Mouse (Mus musculus) CH12.LX (cell line): ENCODE data around the gene Stat6. TPM values are rescaled to one million over a fixed set of nuclear protein-coding genes. Genes with fewer than 3 reads are reported as not detected.

Experiments used
- DNase-seq: peaks from one replicate; pipeline ENCODE4 v3.0.0-alpha.2; 2013; ENCODE audit errors: extremely low read depth
- H3K27ac ChIP-seq: 2 replicates; pipeline ENCODE4 v1.5.1; 2012; ENCODE audit warnings: low read depth, mild to moderate bottlenecking, control low read depth, moderate library complexity; ENCODE audit not compliant: insufficient read depth
- H3K27me3 ChIP-seq: replicated peaks from 2 replicates; pipeline ENCODE3; 2012; ENCODE audit warnings: inconsistent platforms
- H3K36me3 ChIP-seq, 2 experiments: replicated peaks in 1 of 2; 2 replicates each; pipeline versions ENCODE3 to v1.6.1; 2012; ENCODE audit warnings: inconsistent platforms in 1 of 2, low read length in 1 of 2, mild to moderate bottlenecking in 1 of 2, mixed read lengths in 1 of 2, moderate library complexity in 1 of 2; ENCODE audit not compliant: control insufficient read depth in 1 of 2, insufficient read depth in 1 of 2
- H3K4me1 ChIP-seq, 2 experiments: 2 replicates each; pipeline ENCODE4 v1.6.1; 2012; ENCODE audit warnings: inconsistent platforms in 1 of 2, moderate library complexity in 1 of 2; ENCODE audit not compliant: insufficient read depth in 2 of 2, control insufficient read depth in 1 of 2
- H3K4me2 ChIP-seq: 2 replicates; pipeline ENCODE4 v1.6.1; 2012; ENCODE audit warnings: low read depth, mild to moderate bottlenecking, control low read depth; ENCODE audit not compliant: poor library complexity, insufficient read depth, severe bottlenecking
- H3K4me3 ChIP-seq, 3 experiments: fragments of 150-350 bp in 1 of 3; sonication (generic) in 1 of 3; replicated peaks in 1 of 3; 2 replicates each; pipeline versions ENCODE3 to v1.5.1; 2011 to 2012; ENCODE audit warnings: low read depth in 2 of 3, low read length in 2 of 3, mild to moderate bottlenecking in 2 of 3, moderate library complexity in 2 of 3, control low read depth in 1 of 3, improper control_type of control experiment in 1 of 3, inconsistent platforms in 1 of 3, mixed read lengths in 1 of 3; ENCODE audit not compliant: poor library complexity in 1 of 3
- H3K79me2 ChIP-seq: replicated peaks from 2 replicates; pipeline ENCODE4 v1.6.1; 2012; ENCODE audit warnings: mild to moderate bottlenecking, moderate library complexity; ENCODE audit not compliant: control insufficient read depth, poor library complexity, insufficient read depth, severe bottlenecking; ENCODE audit errors: extremely low read depth
- H3K9ac ChIP-seq: 2 replicates; pipeline ENCODE4 v1.6.1; 2012; ENCODE audit warnings: low read depth, mild to moderate bottlenecking, control low read depth, moderate library complexity; ENCODE audit not compliant: insufficient read depth
- H3K9me3 ChIP-seq: replicated peaks from 2 replicates; pipeline ENCODE3; 2012; ENCODE audit warnings: low read length, inconsistent platforms, mixed read lengths
- BHLHE40 ChIP-seq: IDR thresholded peaks from 2 replicates; pipeline ENCODE4 v1.6.1; 2011; ENCODE audit warnings: mild to moderate bottlenecking, low read depth, low read length, improper control_type of control experiment
- CHD1 ChIP-seq: IDR thresholded peaks from 2 replicates; pipeline ENCODE4 v1.6.1; 2012; ENCODE audit warnings: low read depth, low read length, improper control_type of control experiment, inconsistent platforms
- CHD2 ChIP-seq: IDR thresholded peaks from 2 replicates; pipeline ENCODE4 v1.6.1; 2011; ENCODE audit warnings: low read length, improper control_type of control experiment
- CTCF ChIP-seq, 2 experiments: IDR thresholded peaks in 1 of 2; conservative IDR thresholded peaks in 1 of 2; 2 replicates each; pipeline ENCODE4 v1.5.1; 2011 to 2012; ENCODE audit warnings: low read depth in 2 of 2, low read length in 2 of 2, improper control_type of control experiment in 1 of 2, inconsistent platforms in 1 of 2, mild to moderate bottlenecking in 1 of 2, moderate library complexity in 1 of 2
- E2F4 ChIP-seq: IDR thresholded peaks from 2 replicates; pipeline ENCODE4 v1.6.1; 2011; ENCODE audit warnings: low read depth, low read length, improper control_type of control experiment; ENCODE audit not compliant: insufficient replicate concordance
- ELF1 ChIP-seq: IDR thresholded peaks from 2 replicates; pipeline ENCODE4 v1.6.1; 2014; ENCODE audit warnings: low read depth, mild to moderate bottlenecking, inconsistent platforms, low read length, improper control_type of control experiment
- EP300 ChIP-seq: IDR thresholded peaks from 2 replicates; pipeline ENCODE4 v1.6.1; 2011; ENCODE audit warnings: low read length, improper control_type of control experiment
- ETS1 ChIP-seq: conservative IDR thresholded peaks from 2 replicates; pipeline ENCODE4 v1.6.1; 2012; ENCODE audit warnings: low read depth, mild to moderate bottlenecking, inconsistent platforms, low read length, improper control_type of control experiment, moderate library complexity
- GABPA ChIP-seq: IDR thresholded peaks from 2 replicates; pipeline ENCODE4 v1.6.1; 2012; ENCODE audit warnings: low read depth, low read length, improper control_type of control experiment, inconsistent platforms; ENCODE audit not compliant: insufficient replicate concordance
- HCFC1 ChIP-seq: IDR thresholded peaks from 2 replicates; pipeline ENCODE4 v1.6.1; 2012; ENCODE audit warnings: low read depth, mild to moderate bottlenecking, inconsistent platforms, low read length, improper control_type of control experiment
- IRF4 ChIP-seq: IDR thresholded peaks from 2 replicates; pipeline ENCODE4 v1.6.1; 2014; ENCODE audit warnings: low read depth, mild to moderate bottlenecking, inconsistent platforms, low read length, improper control_type of control experiment
- JUN ChIP-seq: IDR thresholded peaks from 2 replicates; pipeline ENCODE4 v1.6.1; 2011; ENCODE audit warnings: low read depth, mild to moderate bottlenecking, low read length, improper control_type of control experiment, moderate library complexity; ENCODE audit not compliant: insufficient read depth
- JUND ChIP-seq: conservative IDR thresholded peaks from 2 replicates; pipeline ENCODE4 v1.6.1; 2011; ENCODE audit warnings: low read depth, low read length, improper control_type of control experiment
- KAT2A ChIP-seq: IDR thresholded peaks from 2 replicates; pipeline ENCODE4 v1.6.1; 2012; ENCODE audit warnings: low read length, improper control_type of control experiment, inconsistent platforms; ENCODE audit not compliant: insufficient replicate concordance
- MAFK ChIP-seq: IDR thresholded peaks from 2 replicates; pipeline ENCODE4 v1.6.1; 2011; ENCODE audit warnings: low read length, improper control_type of control experiment; ENCODE audit not compliant: insufficient replicate concordance
- MAX ChIP-seq: IDR thresholded peaks from 2 replicates; pipeline ENCODE4 v1.6.1; 2011; ENCODE audit warnings: low read length, improper control_type of control experiment
- MAZ ChIP-seq: IDR thresholded peaks from 2 replicates; pipeline ENCODE4 v1.6.1; 2012; ENCODE audit warnings: low read depth, mild to moderate bottlenecking, inconsistent platforms, low read length, improper control_type of control experiment, moderate library complexity
- MEF2A ChIP-seq: IDR thresholded peaks from 2 replicates; pipeline ENCODE4 v1.6.1; 2014; ENCODE audit warnings: low read depth, mild to moderate bottlenecking, inconsistent platforms, low read length, improper control_type of control experiment, borderline replicate concordance
- MXI1 ChIP-seq: IDR thresholded peaks from 2 replicates; pipeline ENCODE4 v1.6.1; 2011; ENCODE audit warnings: mild to moderate bottlenecking, low read depth, low read length, improper control_type of control experiment
- MYC ChIP-seq: IDR thresholded peaks from 2 replicates; pipeline ENCODE4 v1.6.1; 2011; ENCODE audit warnings: low read depth, mild to moderate bottlenecking, improper control_type of control experiment, low read length
- NELFE ChIP-seq: IDR thresholded peaks from 2 replicates; pipeline ENCODE4 v1.6.1; 2011; ENCODE audit warnings: low read depth, low read length, improper control_type of control experiment
- NRF1 ChIP-seq: IDR thresholded peaks from 2 replicates; pipeline ENCODE4 v1.6.1; 2014; ENCODE audit warnings: low read depth, mild to moderate bottlenecking, inconsistent platforms, low read length, improper control_type of control experiment, moderate library complexity
- PAX5 ChIP-seq: IDR thresholded peaks from 2 replicates; pipeline ENCODE4 v1.6.1; 2012; ENCODE audit warnings: low read length, inconsistent platforms, mixed read lengths
- POLR2A ChIP-seq: IDR thresholded peaks from 2 replicates; pipeline ENCODE4 v1.6.1; 2011; ENCODE audit warnings: low read depth, mild to moderate bottlenecking, improper control_type of control experiment, low read length
- POLR2AphosphoS2 ChIP-seq: IDR thresholded peaks from 2 replicates; pipeline ENCODE4 v1.6.1; 2011; ENCODE audit warnings: low read depth, low read length, improper control_type of control experiment
- RAD21 ChIP-seq: IDR thresholded peaks from 2 replicates; pipeline ENCODE4 v1.6.1; 2011; ENCODE audit warnings: low read depth, mild to moderate bottlenecking, low read length, improper control_type of control experiment, moderate library complexity
- RCOR1 ChIP-seq: conservative IDR thresholded peaks from 2 replicates; pipeline ENCODE4 v1.6.1; 2012; ENCODE audit warnings: low read depth, mild to moderate bottlenecking, inconsistent platforms, low read length, improper control_type of control experiment
- SIN3A ChIP-seq: IDR thresholded peaks from 2 replicates; pipeline ENCODE4 v1.6.1; 2012; ENCODE audit warnings: low read length, improper control_type of control experiment, inconsistent platforms
- SMC3 ChIP-seq: IDR thresholded peaks from 2 replicates; pipeline ENCODE4 v1.6.1; 2011; ENCODE audit warnings: low read depth, low read length, improper control_type of control experiment
- TBP ChIP-seq: conservative IDR thresholded peaks from 2 replicates; pipeline ENCODE4 v1.6.1; 2011; ENCODE audit warnings: low read depth, low read length, improper control_type of control experiment
- TCF12 ChIP-seq: IDR thresholded peaks from 2 replicates; pipeline ENCODE4 v1.6.1; 2014; ENCODE audit warnings: low read depth, mild to moderate bottlenecking, inconsistent platforms, low read length, improper control_type of control experiment
- UBTF ChIP-seq: IDR thresholded peaks from 2 replicates; pipeline ENCODE4 v1.6.1; 2012; ENCODE audit warnings: low read depth, mild to moderate bottlenecking, inconsistent platforms, low read length, improper control_type of control experiment, moderate library complexity
- USF1 ChIP-seq: IDR thresholded peaks from 2 replicates; pipeline ENCODE4 v1.6.1; 2014; ENCODE audit warnings: low read depth, mild to moderate bottlenecking, inconsistent platforms, low read length, improper control_type of control experiment
- USF2 ChIP-seq: conservative IDR thresholded peaks from 2 replicates; pipeline ENCODE4 v1.6.1; 2011; ENCODE audit warnings: low read depth, low read length, improper control_type of control experiment
- ZC3H11A ChIP-seq: IDR thresholded peaks from 2 replicates; pipeline ENCODE4 v1.6.1; 2012; ENCODE audit warnings: low read depth, mild to moderate bottlenecking, inconsistent platforms, low read length, improper control_type of control experiment
- ZKSCAN1 ChIP-seq: IDR thresholded peaks from 2 replicates; pipeline ENCODE4 v1.6.1; 2012; ENCODE audit warnings: low read depth, inconsistent platforms, low read length, improper control_type of control experiment, borderline replicate concordance
- ZMIZ1 ChIP-seq: IDR thresholded peaks from 2 replicates; pipeline ENCODE4 v1.6.1; 2012; ENCODE audit warnings: low read depth, mild to moderate bottlenecking, inconsistent platforms, low read length, improper control_type of control experiment
- ZNF384 ChIP-seq: IDR thresholded peaks from 2 replicates; pipeline ENCODE4 v1.6.1; 2012; ENCODE audit warnings: low read depth, low read length, improper control_type of control experiment, inconsistent platforms
- dilution Hi-C: fragments of 300-500 bp; cut with MboI; formaldehyde crosslinking; loops from 2 replicates; pipeline ENCODE4 v1.14.3; 2020; ENCODE audit warnings: low sequenced_read_pairs; ENCODE audit not compliant: extremely low pct_unique_long_range_greater_than_20kb, extremely low pct_ligation_motif_present
- in situ Hi-C: fragments of 300-500 bp; cut with MboI; formaldehyde crosslinking; loops from 3 replicates; pipeline ENCODE4 v1.14.3; 2019; ENCODE audit warnings: low sequenced_read_pairs, low pct_ligation_motif_present, low pct_unique_long_range_greater_than_20kb, mixed read lengths
- polyA plus RNA-seq: library from polyadenylated mRNA; unstranded; fragments of >175 nt; gene quantifications from 2 replicates; pipeline ENCODE4 v1.2.1, GENCODE M21; 2012; ENCODE audit warnings: low read depth; ENCODE audit not compliant: insufficient read length
- total RNA-seq, 2 experiments: library from RNA; depleted of rRNA; stranded (reverse); fragments of 300-350 nt in 1 of 2; fragments of >200 nt in 1 of 2; gene quantifications; 2 replicates each; pipeline ENCODE4 v1.2.3; 2012 to 2014

Stat6 gene
- total and polyA plus RNA-seq, 3 experiments: 71.5 to 76.6 (median 72.1) TPM

DNA sequence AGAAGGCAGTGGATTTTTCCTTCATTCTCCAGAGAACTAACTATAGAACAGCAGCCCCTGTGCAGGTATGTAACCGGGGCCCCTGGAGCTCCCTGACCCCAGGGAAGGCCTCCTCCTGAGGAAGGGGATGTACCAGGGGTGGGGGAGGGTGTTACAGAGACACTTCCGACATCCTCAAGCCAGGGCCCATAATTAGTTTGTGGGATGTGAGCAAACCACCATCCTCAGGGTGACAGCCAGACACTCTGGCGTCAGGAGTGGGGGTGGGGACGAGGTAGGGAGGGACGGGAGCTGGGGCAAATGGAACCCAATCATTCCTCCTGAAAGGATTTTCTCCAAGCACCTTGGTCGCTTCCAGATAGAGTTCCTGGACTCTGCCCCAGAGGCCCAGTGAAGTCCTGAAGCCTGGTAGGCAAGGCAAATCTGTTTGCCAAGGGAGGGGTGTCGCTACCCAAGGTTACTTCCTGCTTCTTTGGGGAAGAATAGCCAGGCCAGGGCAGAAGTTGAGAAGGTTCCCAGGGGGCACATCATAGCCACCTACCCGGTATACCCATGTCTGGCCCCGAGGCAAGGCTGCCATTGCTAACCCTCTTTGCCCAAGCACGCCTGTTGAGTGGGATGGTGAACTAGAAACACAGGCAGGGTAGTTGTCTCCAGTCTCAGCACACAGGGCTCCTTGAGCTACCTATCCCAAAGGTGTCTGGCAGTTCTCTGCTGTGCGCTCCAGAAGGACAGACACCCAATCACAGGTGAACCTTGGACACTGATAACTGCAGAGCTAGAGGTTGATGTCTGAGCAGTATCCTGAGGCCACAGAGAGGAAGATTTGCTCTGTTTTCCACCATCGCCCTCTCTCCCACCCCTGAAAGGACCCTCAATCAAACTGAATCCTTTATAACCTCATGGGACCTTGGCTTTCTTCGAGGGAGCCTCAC lies 39.1 kb upstream of the Stat6 start:
- peak; percentile 47 for DNase-seq
- Histone ChIP-seq H3K4me2 (peak overlapping the region; percentile 75), H3K4me3 (peak overlapping the region; percentile 19 to 42 (median 42)), H3K27ac (peak overlapping the region; percentile 95), H3K9me3 (no peaks in the 10 kb centered on the region), H3K36me3 (peaks cover 0 to 1% of the 10 kb centered on the region in 2 experiments), H3K4me1 (peaks cover 36 to 81% of the 10 kb centered on the region in 2 experiments), H3K27me3 (no peaks in the 10 kb centered on the region), H3K9ac (peak overlapping the region; percentile 33), H3K79me2 (no peaks in the 10 kb centered on the region)
- TF ChIP-seq CTCF (conservative IDR thresholded peaks at IDR 0.05 in 1 of 2, IDR thresholded peaks at IDR 0.05 in 1 of 2; ENCODE audit: low read depth in 2 of 2, low read length in 2 of 2): no peak
- TF ChIP-seq ETS1: peak; percentile 32; the same call in 1 of the 2 replicates
- no peak for TF ChIP-seq RCOR1
- peak; percentile 20; the same call in 1 of the 2 replicates for TF ChIP-seq MXI1
- TF ChIP-seq SIN3A: no peak
- peak; percentile 18; the same call in 1 of the 2 replicates for TF ChIP-seq HCFC1
- no peak for TF ChIP-seq MAFK
- no peak for TF ChIP-seq ZC3H11A
- peak; percentile 60; the same call in 1 of the 2 replicates for TF ChIP-seq MAZ
- peak; percentile 50; the same call in 1 of the 2 replicates for TF ChIP-seq UBTF
- no peak for TF ChIP-seq NRF1
- peak; percentile 57 for TF ChIP-seq IRF4
- no peak; the same call in 1 of the 2 replicates for TF ChIP-seq EP300
- no peak for TF ChIP-seq GABPA
- peak; percentile 21; the same call in 1 of the 2 replicates for TF ChIP-seq TCF12
- no peak for TF ChIP-seq RAD21
- peak; percentile 79 for TF ChIP-seq MEF2A
- TF ChIP-seq JUN: no peak
- TF ChIP-seq PAX5: no peak
- no peak for TF ChIP-seq USF2
- no peak for TF ChIP-seq POLR2A
- TF ChIP-seq MAX: no peak
- no peak for TF ChIP-seq SMC3
- TF ChIP-seq JUND: no peak
- peak; percentile 52 for TF ChIP-seq ELF1
- TF ChIP-seq MYC: no peak
- TF ChIP-seq POLR2AphosphoS2: no peak
- no peak for TF ChIP-seq NELFE
- TF ChIP-seq ZKSCAN1: no peak
- TF ChIP-seq CHD1: no peak; the same call in 1 of the 2 replicates
- TF ChIP-seq TBP: no peak
- no peak for TF ChIP-seq E2F4
- TF ChIP-seq USF1: no peak
- peak; percentile 56; the same call in 1 of the 2 replicates for TF ChIP-seq ZMIZ1
- TF ChIP-seq BHLHE40: peak; percentile 37
- no peak for TF ChIP-seq KAT2A
- no peak for TF ChIP-seq ZNF384
- peak; percentile 67 for TF ChIP-seq CHD2
- dilution Hi-C loops: no loop called here
- in situ Hi-C loops: no loop called here
